Mouse (Mus musculus) olfactory bulb, adult 2 months (tissue): ENCODE measurements around the gene Aaed1.

Experiments
- CTCF ChIP-seq: fragments of 200-500 bp; IDR thresholded peaks from 2 replicates; pipeline ENCODE4 v1.5.1; 2012; ENCODE audit warnings: low read depth, mild to moderate bottlenecking, low read length, moderate library complexity; ENCODE audit not compliant: insufficient read depth
- POLR2A ChIP-seq: fragments of 200-500 bp; IDR thresholded peaks from 2 replicates; pipeline ENCODE4 v1.6.1; 2012; ENCODE audit warnings: mild to moderate bottlenecking, low read depth, low read length, moderate library complexity; ENCODE audit not compliant: insufficient read depth

DNA sequence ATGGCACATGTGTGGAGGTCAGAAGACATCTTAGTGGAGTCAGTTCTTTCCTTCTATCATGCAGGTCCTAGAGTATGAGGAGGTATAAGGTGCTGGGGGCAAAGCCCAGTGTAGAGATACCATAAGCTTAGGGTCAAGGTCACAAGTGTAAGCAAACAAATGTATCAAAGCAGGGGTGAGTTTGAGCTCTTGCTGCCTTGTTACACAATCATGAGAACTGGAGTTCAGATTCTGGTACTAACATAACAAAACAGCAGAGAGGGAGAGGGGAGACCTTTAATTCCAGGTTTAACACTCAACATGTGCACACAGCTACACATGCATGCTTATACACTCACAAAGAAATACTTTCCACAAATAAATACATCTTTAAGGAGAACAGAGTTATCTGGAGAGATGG, 69.8 kb downstream of the Aaed1 start:
- no peak for TF ChIP-seq CTCF
- TF ChIP-seq POLR2A = no peak
